Mouse (Mus musculus): ENCODE results near the gene Frmpd3.
"Not testable (repeated sequence)": the region's sequence is repeated elsewhere in the genome, so short reads cannot be mapped to it uniquely, and the experiment has no call there.

Frmpd3 gene

GRCm38 (mm10) chrX:140341656-140342392 is at the start of gene Frmpd3:
Frmpd3 (plus strand) TSS chrX:140342263.
- in situ Hi-C loops (cut with MboI, MseI), result no loop called here

DNA sequence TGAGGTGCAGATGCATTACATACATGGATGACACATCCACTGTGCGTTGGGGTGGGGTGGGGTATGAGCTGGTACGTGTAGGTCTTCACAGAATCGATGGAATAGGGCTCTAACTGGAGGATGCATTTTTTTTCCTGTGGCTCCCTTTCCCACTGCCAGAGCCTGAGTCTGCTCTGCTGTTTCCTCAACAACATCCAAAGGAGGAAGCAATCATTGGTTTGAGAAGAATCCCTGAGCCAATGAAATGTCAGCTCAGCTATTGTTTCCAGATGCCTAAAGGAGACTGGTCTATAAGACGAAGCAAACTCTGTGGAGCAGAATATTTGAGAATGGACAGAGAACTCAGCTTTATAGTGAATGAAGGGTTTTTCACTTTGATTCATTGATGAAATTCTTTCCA is 38.3 kb upstream of the Frmpd3 start:
- in situ Hi-C loops (cut with MboI, MseI), result no loop called here

DNA sequence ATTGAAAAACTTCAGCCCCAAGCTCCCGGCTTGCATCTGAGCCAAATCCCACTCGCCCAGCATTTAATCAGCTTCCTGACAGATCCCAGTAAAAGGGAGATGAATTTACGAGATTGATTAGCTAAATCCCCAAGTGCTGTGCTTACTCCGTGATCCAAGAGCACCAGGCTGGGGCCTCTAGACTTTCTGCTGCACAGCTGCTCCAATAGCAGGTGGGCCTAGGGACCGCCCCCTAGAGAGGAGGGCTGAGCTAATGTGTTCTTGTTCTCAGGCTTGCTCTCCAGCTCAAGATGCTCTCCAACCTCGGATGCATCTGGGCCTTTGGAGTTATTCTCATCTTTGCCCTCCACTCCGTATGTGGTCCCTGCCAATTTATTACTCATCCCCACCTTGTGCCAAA is 36.4 kb upstream of the Frmpd3 start:
- in situ Hi-C loops (cut with MboI, MseI), result no loop called here

GRCm38 (mm10) chrX:140317931-140318330 is 24.1 kb upstream of the Frmpd3 start:
- in situ Hi-C loops (cut with MboI, MseI), result no loop called here

DNA sequence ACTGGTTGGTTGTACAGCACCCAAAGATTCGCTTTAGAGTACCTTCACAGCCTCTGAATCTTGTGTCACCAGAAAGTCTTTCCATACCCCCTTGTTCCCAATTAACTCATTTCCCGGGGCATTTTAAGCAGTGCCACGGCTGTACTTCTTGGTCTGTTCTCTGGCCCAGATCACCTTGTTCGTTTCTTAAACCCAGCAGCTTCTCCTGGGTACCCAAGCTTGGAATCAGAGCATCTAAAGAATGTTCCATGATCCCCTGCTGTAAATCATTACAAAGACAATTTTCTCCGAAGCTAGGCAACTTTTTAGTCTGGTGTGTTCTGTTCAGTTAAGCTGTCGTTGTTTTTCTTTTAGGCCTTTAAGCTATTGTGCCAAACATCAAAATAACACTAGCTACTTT is 22.9 kb upstream of the Frmpd3 start:
- in situ Hi-C loops (cut with MboI, MseI), result no loop called here

GRCm38 (mm10) chrX:140320671-140321070 is 21.4 kb upstream of the Frmpd3 start:
- in situ Hi-C loops (cut with MboI, MseI), result not testable (repeated sequence)

GRCm38 (mm10) chrX:140342393-140343163 is 515 bp downstream of the Frmpd3 start:
- in situ Hi-C loops (cut with MboI, MseI), result no loop called here

GRCm38 (mm10) chrX:140375628-140376027 is 33.6 kb downstream of the Frmpd3 start:
- in situ Hi-C loops (cut with MboI, MseI), result no loop called here

- in situ Hi-C loops (cut with MboI, MseI), result loop anchor here in 1 of 2 experiments (25.0 kb wide), 1 partner anchor 762 kb away; no protein-coding TSS in a partner anchor
These were observed 57.9 kb downstream of the Frmpd3 start for GRCm38 (mm10) chrX:140399986-140400385.

DNA sequence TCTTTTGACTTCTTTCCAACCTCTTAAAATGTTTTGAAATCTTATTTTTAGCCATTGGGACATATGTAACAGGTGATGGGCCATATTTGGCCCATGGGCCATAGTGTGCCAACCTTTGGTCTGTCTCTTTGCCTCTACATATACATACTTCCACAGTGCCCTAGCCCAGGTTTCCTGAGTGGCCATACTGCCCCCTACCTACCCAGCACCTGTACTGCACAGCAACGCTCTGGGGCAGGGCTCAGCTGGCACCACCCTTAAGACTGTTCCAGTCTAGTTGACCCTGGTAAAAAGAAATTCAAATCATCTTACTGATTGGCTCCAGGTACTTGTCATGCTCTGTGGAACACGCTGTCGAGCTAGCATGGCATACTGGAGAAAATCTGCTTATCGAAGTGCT is 60.8 kb downstream of the Frmpd3 start:
- in situ Hi-C loops (cut with MboI, MseI), result loop anchor here in 1 of 2 experiments (25.0 kb wide), 1 partner anchor 759 kb away; no protein-coding TSS in a partner anchor

GRCm38 (mm10) chrX:140406079-140406478 is 64.0 kb downstream of the Frmpd3 start:
- in situ Hi-C loops (cut with MboI, MseI), result loop anchor here in 1 of 2 experiments (25.0 kb wide), 1 partner anchor 756 kb away; no protein-coding TSS in a partner anchor

DNA sequence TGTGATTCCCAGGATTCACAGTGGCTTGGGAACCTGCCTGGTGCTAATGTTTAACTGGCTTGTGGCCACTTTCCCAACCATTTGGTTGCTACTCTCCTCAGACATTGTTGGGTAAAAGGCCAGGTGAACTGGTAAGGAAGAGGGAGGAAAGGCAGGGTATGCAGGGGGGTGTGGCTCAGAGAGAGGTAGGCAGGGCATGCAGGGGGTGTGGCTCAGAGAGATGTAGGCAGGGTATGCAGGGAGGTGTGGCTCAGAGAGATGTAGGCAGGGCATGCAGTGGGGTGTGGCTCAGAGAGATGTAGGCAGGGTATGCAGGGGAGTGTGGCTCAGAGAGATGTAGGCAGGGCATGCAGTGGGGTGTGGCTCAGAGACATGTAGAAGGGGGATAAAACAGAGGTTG is 64.4 kb downstream of the Frmpd3 start:
- in situ Hi-C loops (cut with MboI, MseI), result loop anchor here in 1 of 2 experiments (25.0 kb wide), 1 partner anchor 756 kb away; no protein-coding TSS in a partner anchor

DNA sequence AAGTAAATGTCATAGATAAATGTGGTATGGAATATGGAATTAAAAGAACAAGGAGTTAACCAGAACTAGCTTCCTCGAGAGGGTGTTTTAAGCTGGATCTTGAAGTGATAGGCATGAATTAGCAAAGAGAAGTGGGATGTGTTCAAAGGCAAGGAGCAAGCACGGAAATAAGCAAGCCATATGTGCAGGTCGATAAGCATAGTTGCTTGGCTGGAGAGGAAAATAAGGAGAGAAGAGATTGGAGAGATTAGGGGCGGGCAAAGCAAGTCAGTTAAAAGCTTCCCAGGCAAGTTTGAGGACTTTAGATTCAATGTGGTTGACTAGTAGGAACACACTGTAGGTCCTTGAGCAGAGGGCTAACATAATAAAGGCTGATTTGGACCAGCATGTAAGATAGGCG is 65.5 kb downstream of the Frmpd3 start:
- in situ Hi-C loops (cut with MboI, MseI), result loop anchor here in 1 of 2 experiments (25.0 kb wide), 1 partner anchor 755 kb away; no protein-coding TSS in a partner anchor

- in situ Hi-C loops (cut with MboI, MseI), result loop anchor here in 1 of 2 experiments (25.0 kb wide), 1 partner anchor 744 kb away; no protein-coding TSS in a partner anchor
These were observed 76.4 kb downstream of the Frmpd3 start for GRCm38 (mm10) chrX:140418467-140418866.

GRCm38 (mm10) chrX:140427124-140427523 is 85.1 kb downstream of the Frmpd3 start:
- in situ Hi-C loops (cut with MboI, MseI), result no loop called here

DNA sequence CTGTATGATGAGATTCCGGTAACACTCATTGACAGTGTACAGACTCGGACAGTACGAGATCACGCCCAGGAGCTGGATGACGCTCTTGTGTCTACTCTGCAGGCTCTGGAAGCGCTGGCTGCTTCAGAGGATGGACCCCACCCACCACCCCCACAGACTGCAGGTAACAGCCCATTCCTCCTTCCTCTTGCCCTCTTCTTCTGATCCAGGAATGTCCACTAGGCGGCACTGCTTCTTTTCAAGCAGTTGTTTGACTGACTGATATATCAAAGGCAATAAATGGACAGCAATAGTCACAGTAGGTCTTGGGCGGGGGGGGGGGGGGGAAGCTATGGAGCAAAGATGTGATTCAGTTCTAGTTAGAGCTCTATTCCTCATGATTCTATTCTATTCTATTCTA is 86.2 kb downstream of the Frmpd3 start:
- in situ Hi-C loops (cut with MboI, MseI), result no loop called here

- in situ Hi-C loops (cut with MboI, MseI), result no loop called here
These were observed 87.9 kb downstream of the Frmpd3 start for GRCm38 (mm10) chrX:140429985-140430384.

GRCm38 (mm10) chrX:140430506-140430905 is 88.4 kb downstream of the Frmpd3 start:
- in situ Hi-C loops (cut with MboI, MseI), result no loop called here

DNA sequence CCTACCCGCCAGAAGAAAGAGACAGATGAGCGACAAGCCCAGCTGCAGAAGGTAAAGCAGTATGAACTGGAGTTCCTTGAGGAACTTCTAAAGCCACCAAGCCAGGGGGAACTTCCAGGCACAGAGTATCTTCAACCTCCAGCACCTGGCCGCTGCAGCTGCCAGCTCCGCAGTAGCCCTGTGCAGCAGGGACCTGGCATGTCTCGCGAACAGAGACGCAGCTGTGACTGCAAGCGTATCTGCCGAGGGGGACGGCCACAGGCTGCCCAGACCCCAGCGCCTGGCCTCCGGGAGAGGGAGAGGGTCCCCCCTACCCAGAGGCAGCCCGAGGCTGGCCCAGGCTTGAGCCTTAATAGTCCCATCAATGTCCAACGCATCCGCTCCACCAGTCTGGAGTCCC is 89.9 kb downstream of the Frmpd3 start:
- in situ Hi-C loops (cut with MboI, MseI), result no loop called here

- in situ Hi-C loops (cut with MboI, MseI), result no loop called here
These were observed 90.7 kb downstream of the Frmpd3 start for GRCm38 (mm10) chrX:140432786-140433185.

DNA sequence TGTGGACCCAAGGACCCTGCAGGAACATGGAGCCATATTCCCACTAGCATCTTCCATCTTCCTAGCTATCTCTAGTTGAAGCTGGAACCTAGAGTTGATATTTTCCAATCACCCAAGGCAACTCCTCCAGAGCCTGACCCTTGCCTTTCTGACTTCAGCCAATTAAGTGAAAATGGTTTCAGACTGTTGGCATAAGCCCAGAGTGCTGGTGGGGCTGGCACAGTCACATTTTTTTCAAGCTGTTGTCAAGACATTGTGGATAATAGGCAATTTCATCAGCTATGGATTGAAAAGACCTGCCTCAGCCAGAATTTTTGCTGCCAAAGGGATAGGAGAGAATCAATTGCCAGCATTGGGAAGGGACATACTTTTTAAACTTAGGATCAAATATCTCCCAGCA is 95.8 kb downstream of the Frmpd3 start:
- in situ Hi-C loops (cut with MboI, MseI), result no loop called here

DNA sequence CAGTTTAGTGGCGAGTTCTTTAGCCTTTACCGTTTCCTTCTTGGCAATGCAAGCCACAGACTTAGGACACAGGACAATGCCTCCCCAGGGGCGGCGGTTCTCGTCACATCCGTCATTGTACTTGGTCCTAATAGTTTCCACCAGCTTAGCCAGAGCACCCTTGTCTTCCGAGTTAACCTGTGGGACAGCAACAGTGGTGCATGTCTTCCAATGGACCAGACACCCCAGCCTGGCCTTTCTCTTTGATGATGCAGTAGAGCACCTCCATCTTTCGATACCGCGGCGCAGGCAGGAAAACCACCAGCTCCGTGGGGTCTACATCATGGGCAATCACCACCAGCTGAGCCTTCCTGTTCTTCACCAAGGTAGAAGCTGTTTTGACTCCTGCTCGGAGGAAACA is 103.5 kb downstream of the Frmpd3 start:
- in situ Hi-C loops (cut with MboI, MseI), result no loop called here

Data from T-helper 17 cell (primary cell).